Mouse (Mus musculus) brain, embryonic 14.5 days (tissue): ENCODE results near the gene Ccl24.

Experiments
- CTCF ChIP-seq: fragments of 200-500 bp; IDR thresholded peaks from 2 replicates; pipeline ENCODE4 v1.5.1; 2012; ENCODE audit warnings: inconsistent platforms, mild to moderate bottlenecking, moderate library complexity, borderline replicate concordance; ENCODE audit not compliant: insufficient read depth, insufficient read length; ENCODE audit errors: extremely low read depth
- POLR2A ChIP-seq: fragments of 200-500 bp; IDR thresholded peaks from 2 replicates; pipeline ENCODE4 v1.6.1; 2012; ENCODE audit warnings: mild to moderate bottlenecking, inconsistent platforms, borderline replicate concordance; ENCODE audit not compliant: poor library complexity, insufficient read depth, insufficient read length, severe bottlenecking; ENCODE audit errors: extremely low read depth

DNA sequence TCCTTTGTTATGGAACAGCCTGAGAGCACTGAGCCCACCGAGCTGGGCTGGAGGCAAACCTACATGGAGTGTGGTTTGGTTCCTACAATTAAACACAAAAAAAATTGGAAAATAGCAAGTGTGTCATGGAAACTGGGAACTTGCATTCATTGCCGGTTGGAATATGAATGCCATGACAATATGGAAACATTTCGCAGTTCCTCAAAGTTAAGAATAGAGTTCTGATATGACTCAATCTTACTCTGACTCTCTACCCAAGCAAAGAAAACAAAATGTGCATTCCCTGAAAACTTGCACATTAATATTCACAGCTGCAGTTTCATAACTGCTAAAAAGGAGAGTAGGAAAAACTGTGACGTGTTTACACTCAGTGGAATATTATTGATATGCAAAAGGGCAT is 9.5 kb upstream of the Ccl24 start:
- TF ChIP-seq CTCF (no peak), POLR2A (no peak)
